Mouse (Mus musculus) gastrocnemius, postnatal 4 days (tissue): ENCODE results near the gene Tigit. TPM values are rescaled to one million over a fixed set of nuclear protein-coding genes. Genes with fewer than 3 reads are reported as not detected.

Experiments
- DNase-seq, 2 experiments: peaks; one replicate each; pipeline ENCODE4 v3.0.0; 2021 to 2022; ENCODE audit warnings: low spot score in 2 of 2, mixed read lengths in 2 of 2
- total RNA-seq, 2 experiments: library from RNA; stranded (reverse); gene quantifications; 2 replicates each; pipeline ENCODE4 v1.2.3; 2021

Tigit gene
- total RNA-seq, 2 experiments from 2014 or later, result not detected

GRCm38 (mm10) chr16:43668294-43668693, 4.3 kb upstream of the Tigit start:
- no peak for DNase-seq

- no peak for DNase-seq
Observed at GRCm38 (mm10) chr16:43664861-43665260, 915 bp upstream of the Tigit start.

- peak in 1 of 2 experiments; percentile 3 for DNase-seq
Observed at GRCm38 (mm10) chr16:43662124-43663004, 1.6 kb downstream of the Tigit start.

- DNase-seq, result no peak
Observed at GRCm38 (mm10) chr16:43661576-43661975, 2.4 kb downstream of the Tigit start.

- DNase-seq, result no peak
Observed at GRCm38 (mm10) chr16:43655183-43655787, 8.7 kb downstream of the Tigit start.

GRCm38 (mm10) chr16:43654269-43654668, 9.7 kb downstream of the Tigit start:
- no peak for DNase-seq

- DNase-seq, result no peak
Observed at GRCm38 (mm10) chr16:43653288-43653687, 10.7 kb downstream of the Tigit start.

- no peak for DNase-seq
Observed at GRCm38 (mm10) chr16:43650355-43651080, 13.4 kb downstream of the Tigit start.

GRCm38 (mm10) chr16:43647641-43648040, 16.3 kb downstream of the Tigit start:
- no peak for DNase-seq

- DNase-seq, result no peak
Observed at GRCm38 (mm10) chr16:43646943-43647342, 17.0 kb downstream of the Tigit start.

- DNase-seq, result no peak
Observed at GRCm38 (mm10) chr16:43645879-43646278, 18.1 kb downstream of the Tigit start.

- no peak for DNase-seq
Observed at GRCm38 (mm10) chr16:43641230-43641629, 22.7 kb downstream of the Tigit start.

GRCm38 (mm10) chr16:43638406-43639049, 25.4 kb downstream of the Tigit start:
- DNase-seq, result peak in 1 of 2 experiments; percentile 24

- no peak for DNase-seq
Observed at GRCm38 (mm10) chr16:43637241-43637640, 26.7 kb downstream of the Tigit start.

GRCm38 (mm10) chr16:43634037-43634436, 29.9 kb downstream of the Tigit start:
- no peak for DNase-seq

- DNase-seq, result no peak
Observed at GRCm38 (mm10) chr16:43631758-43632157, 32.2 kb downstream of the Tigit start.

GRCm38 (mm10) chr16:43628662-43629061, 35.3 kb downstream of the Tigit start:
- no peak for DNase-seq

GRCm38 (mm10) chr16:43625956-43626355, 38.0 kb downstream of the Tigit start:
- DNase-seq, result no peak

GRCm38 (mm10) chr16:43625289-43625688, 38.7 kb downstream of the Tigit start:
- DNase-seq, result no peak

GRCm38 (mm10) chr16:43624876-43625275, 39.1 kb downstream of the Tigit start:
- no peak for DNase-seq

- DNase-seq, result no peak
Observed at GRCm38 (mm10) chr16:43623315-43624000, 40.5 kb downstream of the Tigit start.
